Mouse (Mus musculus): Measurements from ENCODE around the gene Vmn2r33. TPM values are rescaled to one million over a fixed set of nuclear protein-coding genes. Genes with fewer than 3 reads are reported as not detected.
"Not testable (repeated sequence)": the region's sequence is repeated elsewhere in the genome, so short reads cannot be mapped to it uniquely, and the experiment has no call there.

Gene Vmn2r33
- not detected in 2 replicates for total RNA-seq (2021)
- long read RNA-seq, experiment 1: 0 reads
- long read RNA-seq, experiment 2: 0 reads

DNA sequence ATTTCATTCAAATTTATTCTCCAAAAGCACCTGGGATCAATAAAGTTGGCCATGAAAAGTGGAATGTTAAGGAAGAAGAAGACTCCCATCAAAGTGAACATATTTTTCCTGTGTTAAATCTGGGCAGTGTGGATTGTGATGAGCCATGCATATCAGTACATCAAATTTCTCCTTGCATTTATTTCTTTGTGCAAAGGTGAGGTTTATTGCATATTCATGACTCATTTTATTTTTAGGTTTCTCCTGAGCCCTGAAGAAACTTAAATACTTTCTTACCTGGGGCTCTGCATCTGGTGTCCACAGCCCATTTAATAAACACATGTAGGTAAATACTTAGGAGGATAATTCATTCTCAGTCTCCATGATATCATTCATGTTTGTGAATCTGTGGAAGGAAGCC, at the start of gene Vmn2r33:
Vmn2r33 (minus strand) TSS at position 101 of the 400 bp plus-strand sequence.
- DNase-seq: not testable (repeated sequence)

Other genes with a start within 250 kb of the Vmn2r33 start
- gene Vmn2r30, start 229.2 kb downstream of the Vmn2r33 start, total RNA-seq (2021): 0.15 and 0.19 TPM in 2 replicates
- 1.3 TPM in 1 of 2 replicates, not detected in the other for gene Gm45783, start 192.2 kb downstream of the Vmn2r33 start, total RNA-seq (2021)
- gene Vmn2r31, start 167.1 kb downstream of the Vmn2r33 start, total RNA-seq (2021): not detected in 2 replicates
- gene Vmn2r32, start 86.8 kb downstream of the Vmn2r33 start, total RNA-seq (2021): not detected in 2 replicates
- gene Vmn2r34, start 122.7 kb upstream of the Vmn2r33 start, total RNA-seq (2021): not detected in 2 replicates

Measured in adrenal gland, postnatal 14 days (tissue).